Mouse (Mus musculus) lung, adult 2 months (tissue): ENCODE data around the gene Inpp5a.
A peak's percentile ranks its signal among the peaks of the same experiment; 100 is the strongest.

Experiments used
- CTCF ChIP-seq: fragments of 200-500 bp; IDR thresholded peaks from 2 replicates; pipeline ENCODE4 v1.5.1; 2011; ENCODE audit warnings: mild to moderate bottlenecking, low read length, control low read depth; ENCODE audit not compliant: insufficient read depth
- POLR2A ChIP-seq: fragments of 200-500 bp; IDR thresholded peaks from 2 replicates; pipeline ENCODE4 v1.6.1; 2011; ENCODE audit warnings: low read depth, mild to moderate bottlenecking, control low read depth, low read length, borderline replicate concordance; ENCODE audit errors: extremely low read depth

DNA sequence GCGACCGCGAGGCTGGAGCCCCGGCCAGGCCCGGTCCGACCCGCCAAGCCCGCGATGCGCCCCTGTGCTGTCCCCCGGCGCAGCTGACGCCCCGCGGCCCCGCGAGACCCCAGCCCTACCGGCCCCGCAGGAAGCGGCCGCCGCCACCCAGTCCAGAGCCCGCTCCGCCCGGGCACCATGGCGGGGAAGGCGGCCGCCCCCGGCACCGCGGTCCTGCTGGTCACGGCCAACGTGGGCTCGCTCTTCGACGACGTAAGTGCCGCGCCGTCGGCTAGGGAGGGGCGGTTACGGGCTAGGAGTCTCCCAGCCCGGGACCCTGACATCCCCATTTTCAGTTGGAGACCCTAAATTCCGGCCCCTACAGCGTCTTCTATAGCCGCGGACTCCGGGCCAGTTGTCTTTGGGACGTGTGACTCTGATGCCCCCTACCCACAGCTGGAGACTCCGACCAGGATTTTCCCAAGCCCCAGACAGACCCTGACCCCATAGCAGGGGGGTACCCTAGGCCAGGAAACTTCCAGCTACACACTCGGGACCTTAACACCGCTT is 378 bp downstream of the Inpp5a start:
- TF ChIP-seq CTCF: 0 out of 2 replicates have a peak, but pooled peaks have one; percentile 6
- no peak for TF ChIP-seq POLR2A
